Mouse (Mus musculus) heart, adult 2 months (tissue): ENCODE results near the gene Ube2o. TPM values are rescaled to one million over a fixed set of nuclear protein-coding genes. Genes with fewer than 3 reads are reported as not detected.
A peak's percentile ranks its signal among the peaks of the same experiment; 100 is the strongest.

Experiments
- DNase-seq, 2 experiments: peaks; one replicate each; pipeline ENCODE4 v3.0.0; 2021
- H3K27ac ChIP-seq: fragments of 200-600 bp; 2 replicates; pipeline ENCODE4 v1.8.1; 2022
- H3K27me3 ChIP-seq: fragments of 200-500 bp; 2 replicates; pipeline ENCODE4 v1.6.1; 2012; ENCODE audit warnings: mild to moderate bottlenecking, low read length, inconsistent platforms, mixed read lengths; ENCODE audit not compliant: control insufficient read depth, insufficient read depth
- H3K36me3 ChIP-seq: fragments of 200-500 bp; 2 replicates; pipeline ENCODE4 v1.6.1; 2012; ENCODE audit warnings: low read length, inconsistent platforms; ENCODE audit not compliant: control insufficient read depth, insufficient read depth
- H3K4me1 ChIP-seq: fragments of 200-500 bp; 2 replicates; pipeline ENCODE4 v1.6.1; 2011; ENCODE audit warnings: low read length; ENCODE audit not compliant: control insufficient read depth, insufficient read depth
- H3K4me3 ChIP-seq: fragments of 200-600 bp; 2 replicates; pipeline ENCODE4 v1.8.1; 2022
- H3K79me2 ChIP-seq: fragments of 200-500 bp; replicated peaks from 2 replicates; pipeline ENCODE4 v1.6.1; 2012; ENCODE audit warnings: mild to moderate bottlenecking, inconsistent platforms, low read length, moderate library complexity, mixed read lengths; ENCODE audit not compliant: control insufficient read depth, insufficient read depth
- H3K9ac ChIP-seq: fragments of 200-500 bp; 2 replicates; pipeline ENCODE4 v1.6.1; 2012; ENCODE audit warnings: low read depth, mild to moderate bottlenecking, control low read depth, inconsistent platforms, low read length, mixed read lengths
- CTCF ChIP-seq: fragments of 200-600 bp; IDR thresholded peaks from 2 replicates; pipeline ENCODE4 v1.8.1; 2022; ENCODE audit warnings: antibody characterized with exemption, mild to moderate bottlenecking, moderate library complexity
- EP300 ChIP-seq: fragments of 200-500 bp; IDR thresholded peaks from 2 replicates; pipeline ENCODE4 v1.6.1; 2011; ENCODE audit warnings: low read depth, low read length, control low read depth; ENCODE audit not compliant: insufficient read depth
- POLR2A ChIP-seq: fragments of 200-500 bp; IDR thresholded peaks from 2 replicates; pipeline ENCODE4 v1.6.1; 2011; ENCODE audit warnings: mild to moderate bottlenecking, low read depth, low read length, control low read depth; ENCODE audit not compliant: insufficient read depth
- WGBS: fragments of 180-500 bp; shearing (Covaris S2); methylation state at CpG from one replicate; pipeline ENCODE4 v1.1.7; 2018; 5-methylcytosine and 5-hydroxymethylcytosine counted together
- intact Hi-C: fragments of 180-260 bp; cut with DNase I; formaldehyde crosslinking; loops from one replicate; pipeline ENCODE4 v1.15.1; 2025
- polyA plus RNA-seq: library from polyadenylated mRNA; depleted of rRNA; stranded (reverse); fragments of >200 nt; gene quantifications from 2 replicates; pipeline ENCODE4 v1.2.3, GENCODE M21; 2012
- total RNA-seq, 2 experiments: library from RNA; stranded (reverse); gene quantifications; 2 replicates each; pipeline ENCODE4 v1.2.3; 2021

The Ube2o gene
- total and polyA plus RNA-seq, 3 experiments: 24.8 to 36.3 (median 26.4) TPM

- no peak overlapping the region for H3K27ac ChIP-seq
- no peak for DNase-seq
- H3K4me3 ChIP-seq: no peak overlapping the region
- intact Hi-C loops: no loop called here
- H3K4me1 ChIP-seq: no peaks in the 10 kb centered on the region
- H3K79me2 ChIP-seq: no peaks in the 10 kb centered on the region
- no peaks in the 10 kb centered on the region for H3K36me3 ChIP-seq
- 77% methylated on average over 7 of the region's 7 CpGs for WGBS
- TF ChIP-seq POLR2A: no peak
- H3K27me3 ChIP-seq: peaks cover 3% of the 10 kb centered on the region; the same call in 1 of the 2 replicates
- no peak overlapping the region for H3K9ac ChIP-seq
These were observed 44.6 kb downstream of the Ube2o start for GRCm38 (mm10) chr11:116536685-116537084.

- H3K36me3 ChIP-seq: no peaks in the 10 kb centered on the region
- 16% methylated on average over 20 of the region's 20 CpGs for WGBS
- no peaks in the 10 kb centered on the region; the same call in 1 of the 2 replicates for H3K4me1 ChIP-seq
- peak overlapping the region; percentile 38; the same call in 1 of the 2 replicates for H3K27ac ChIP-seq
- no peaks in the 10 kb centered on the region for H3K79me2 ChIP-seq
- TF ChIP-seq EP300 (peak; percentile 94), CTCF (peak; percentile 90), POLR2A (no peak)
- intact Hi-C loops: loop anchor here (1.0 to 5.0 kb wide), 2 partner anchors 33 to 42 kb away; partner anchors contain the start of gene Prpsap1
- H3K27me3 ChIP-seq: peaks cover 4% of the 10 kb centered on the region
- peak overlapping the region; percentile 62 for H3K4me3 ChIP-seq
- H3K9ac ChIP-seq: peak overlapping the region; percentile 77; the same call in 1 of the 2 replicates
- DNase-seq: peak; percentile 75
These were observed 46.9 kb downstream of the Ube2o start for GRCm38 (mm10) chr11:116534154-116534865.

- WGBS: under 1% methylated on average over 62 of the region's 63 CpGs
- no peaks in the 10 kb centered on the region for H3K36me3 ChIP-seq
- no peaks in the 10 kb centered on the region; the same call in 1 of the 2 replicates for H3K4me1 ChIP-seq
- TF ChIP-seq POLR2A: no peak
- no peak for TF ChIP-seq EP300
- no peak for TF ChIP-seq CTCF
- peak overlapping the region; percentile 62 for H3K4me3 ChIP-seq
- H3K27me3 ChIP-seq: peaks cover 4% of the 10 kb centered on the region
- peak; percentile 46 to 60 for DNase-seq
- H3K9ac ChIP-seq: peak overlapping the region; percentile 77
- H3K79me2 ChIP-seq: no peaks in the 10 kb centered on the region
- intact Hi-C loops: loop anchor here (1.0 to 5.0 kb wide), 2 partner anchors 32 to 41 kb away; partner anchors contain the start of gene Prpsap1
- H3K27ac ChIP-seq: peak overlapping the region; percentile 38
These were observed 47.7 kb downstream of the Ube2o start for GRCm38 (mm10) chr11:116533341-116534153.

GRCm38 (mm10) chr11:116532810-116533338 lies 48.4 kb downstream of the Ube2o start:
- Histone ChIP-seq H3K27ac (peak overlapping the region; percentile 38), H3K36me3 (no peaks in the 10 kb centered on the region), H3K79me2 (no peaks in the 10 kb centered on the region), H3K4me1 (no peaks in the 10 kb centered on the region; the same call in 1 of the 2 replicates), H3K9ac (peak overlapping the region; percentile 77), H3K4me3 (peak overlapping the region; percentile 62), H3K27me3 (peaks cover 4% of the 10 kb centered on the region)
- peak; percentile 85 for DNase-seq
- intact Hi-C loops: loop anchor here (5.0 kb wide), 1 partner anchor 41 kb away; the partner anchor contains the start of gene Prpsap1
- under 1% methylated on average over 50 of the region's 50 CpGs for WGBS
- no peak for TF ChIP-seq EP300
- TF ChIP-seq POLR2A: no peak
- TF ChIP-seq CTCF: peak; percentile 57

- H3K36me3 ChIP-seq: no peaks in the 10 kb centered on the region
- WGBS: under 1% methylated on average over 30 of the region's 30 CpGs
- TF ChIP-seq CTCF (no peak), EP300 (no peak), POLR2A (no peak)
- peak overlapping the region; percentile 62 for H3K4me3 ChIP-seq
- DNase-seq: peak; percentile 25 to 45
- no peaks in the 10 kb centered on the region for H3K79me2 ChIP-seq
- H3K9ac ChIP-seq: peak overlapping the region; percentile 77
- H3K27ac ChIP-seq: peak overlapping the region; percentile 0; the same call in 1 of the 2 replicates
- H3K27me3 ChIP-seq: peaks cover 4% of the 10 kb centered on the region
- H3K4me1 ChIP-seq: no peaks in the 10 kb centered on the region; the same call in 1 of the 2 replicates
- intact Hi-C loops: loop anchor here (5.0 kb wide), 1 partner anchor 40 kb away; the partner anchor contains the start of gene Prpsap1
These were observed 48.9 kb downstream of the Ube2o start for GRCm38 (mm10) chr11:116532262-116532809.
